Mouse (Mus musculus) megakaryocyte-erythroid progenitor cell, adult 5-6 weeks (primary cell): Measurements from ENCODE around the gene Gm48551. TPM values are rescaled to one million over a fixed set of nuclear protein-coding genes. Genes with fewer than 3 reads are reported as not detected.

Experiments
- ATAC-seq: replicated peaks from 2 replicates; pipeline ENCODE4 v1.8.0; 2016; ENCODE audit warnings: mild to moderate bottlenecking, inconsistent platforms; ENCODE audit not compliant: severe bottlenecking, poor library complexity, low FRiP score, low TSS enrichment
- total RNA-seq, 2 experiments: library from RNA; stranded (forward) in 1 of 2; stranded (reverse) in 1 of 2; fragments of 200-1000, 215-1000 nt in 1 of 2; fragments of >200 nt in 1 of 2; fragmentation: Nextera tagmentation in 1 of 2; gene quantifications; 2 replicates each; pipeline ENCODE4 v1.2.3; 2014 to 2017

Gene Gm48551
- total RNA-seq, 2 experiments from 2014 or later: 2.6 to 6.3 TPM

DNA sequence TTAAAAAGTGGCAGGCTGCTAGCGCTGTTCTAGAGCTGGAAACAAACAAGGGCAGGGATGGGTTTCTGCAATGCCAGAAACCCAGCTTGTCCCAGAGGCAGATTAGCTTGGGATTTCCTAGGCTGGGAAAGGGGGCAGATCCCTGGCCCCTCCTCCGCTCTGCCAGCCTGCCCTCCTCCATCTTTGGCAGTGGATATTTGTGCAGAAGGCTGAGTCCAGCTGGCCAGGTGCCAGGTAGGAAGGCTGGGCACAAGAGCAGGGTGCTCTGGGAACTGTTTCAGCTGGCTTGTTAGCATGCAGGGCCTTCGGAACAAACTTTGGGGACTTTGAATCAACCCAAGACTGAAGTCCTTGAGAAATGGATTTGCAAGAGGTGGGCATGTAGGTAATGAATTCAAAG lies 51.2 kb downstream of the Gm48551 start:
- ATAC-seq: no peak

DNA sequence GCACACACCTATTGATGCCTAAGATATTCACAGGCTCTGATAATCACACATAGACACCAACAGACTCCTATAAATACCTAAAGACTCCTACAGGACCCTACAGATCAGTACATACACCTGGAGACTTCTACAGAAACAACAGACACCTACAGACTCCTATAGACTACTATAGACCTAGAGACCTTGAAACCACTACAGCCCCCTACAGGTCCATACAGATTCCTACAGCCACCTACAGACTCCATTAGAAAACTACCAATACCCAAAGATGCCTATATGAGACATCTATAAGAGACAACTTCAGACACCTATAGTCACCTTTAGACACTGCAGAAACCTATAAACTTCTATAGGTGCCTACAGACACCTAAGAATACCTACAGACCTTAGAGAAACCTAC lies 56.8 kb downstream of the Gm48551 start:
- ATAC-seq: peak; percentile 87

Other genes with a start within 250 kb of the Gm48551 start
Only the 30 nearest of the 35 such genes appear.
- 14.8 and 15.2 TPM in 2 replicates for gene Pias4, start 216.5 kb upstream of the Gm48551 start, total RNA-seq (2014; fragmentation: Nextera tagmentation)
- gene Pias4, start 216.5 kb upstream of the Gm48551 start, total RNA-seq (2017): 5.4 and 20.8 TPM in 2 replicates
- gene Eef2, start 207.8 kb upstream of the Gm48551 start, total RNA-seq (2014; fragmentation: Nextera tagmentation): 1,282 and 1,455 TPM in 2 replicates
- gene Eef2, start 207.8 kb upstream of the Gm48551 start, total RNA-seq (2017): 1,743 and 1,799 TPM in 2 replicates
- 27.7 and 51.7 TPM in 2 replicates for gene Dapk3, start 201.5 kb upstream of the Gm48551 start, total RNA-seq (2014; fragmentation: Nextera tagmentation)
- 16.2 and 30.9 TPM in 2 replicates for gene Dapk3, start 201.5 kb upstream of the Gm48551 start, total RNA-seq (2017)
- not detected in 2 replicates for gene 4930442H23Rik, start 200.6 kb upstream of the Gm48551 start, total RNA-seq (2014; fragmentation: Nextera tagmentation)
- not detected in 2 replicates for gene 4930442H23Rik, start 200.6 kb upstream of the Gm48551 start, total RNA-seq (2017)
- not detected in 2 replicates for gene Nmrk2, start 182.4 kb upstream of the Gm48551 start, total RNA-seq (2014; fragmentation: Nextera tagmentation)
- not detected in 2 replicates for gene Nmrk2, start 182.4 kb upstream of the Gm48551 start, total RNA-seq (2017)
- not detected in 2 replicates for gene Atcay, start 153.6 kb upstream of the Gm48551 start, total RNA-seq (2014; fragmentation: Nextera tagmentation)
- gene Atcay, start 153.6 kb upstream of the Gm48551 start, total RNA-seq (2017): not detected in 2 replicates
- 1.1 and 3.5 TPM in 2 replicates for gene Zfr2, start 151.3 kb upstream of the Gm48551 start, total RNA-seq (2014; fragmentation: Nextera tagmentation)
- gene Zfr2, start 151.3 kb upstream of the Gm48551 start, total RNA-seq (2017): 0.46 TPM in 1 of 2 replicates, not detected in the other
- gene Matk, start 131.5 kb upstream of the Gm48551 start, total RNA-seq (2014; fragmentation: Nextera tagmentation): 2.9 and 9.8 TPM in 2 replicates
- 5.5 and 5.6 TPM in 2 replicates for gene Matk, start 131.5 kb upstream of the Gm48551 start, total RNA-seq (2017)
- gene Mrpl54, start 117.5 kb upstream of the Gm48551 start, total RNA-seq (2014; fragmentation: Nextera tagmentation): 130 and 158 TPM in 2 replicates
- 157 and 212 TPM in 2 replicates for gene Mrpl54, start 117.5 kb upstream of the Gm48551 start, total RNA-seq (2017)
- gene Apba3, start 117.5 kb upstream of the Gm48551 start, total RNA-seq (2014; fragmentation: Nextera tagmentation): 28.9 and 32.6 TPM in 2 replicates
- gene Apba3, start 117.5 kb upstream of the Gm48551 start, total RNA-seq (2017): 2.6 and 16.7 TPM in 2 replicates
- gene Tjp3, start 92.9 kb upstream of the Gm48551 start, total RNA-seq (2014; fragmentation: Nextera tagmentation): 0.81 and 7.3 TPM in 2 replicates
- gene Tjp3, start 92.9 kb upstream of the Gm48551 start, total RNA-seq (2017): 1.3 and 2.5 TPM in 2 replicates
- gene Pip5k1c, start 91.5 kb upstream of the Gm48551 start, total RNA-seq (2014; fragmentation: Nextera tagmentation): 40.4 and 51.0 TPM in 2 replicates
- gene Pip5k1c, start 91.5 kb upstream of the Gm48551 start, total RNA-seq (2017): 17.3 and 26.2 TPM in 2 replicates
- gene Cactin, start 63.4 kb upstream of the Gm48551 start, total RNA-seq (2014; fragmentation: Nextera tagmentation): 26.4 and 46.2 TPM in 2 replicates
- 30.4 and 33.4 TPM in 2 replicates for gene Cactin, start 63.4 kb upstream of the Gm48551 start, total RNA-seq (2017)
- gene Tbxa2r, start 55.7 kb upstream of the Gm48551 start, total RNA-seq (2014; fragmentation: Nextera tagmentation): 0.66 and 2.3 TPM in 2 replicates
- 0.52 TPM in 1 of 2 replicates, not detected in the other for gene Tbxa2r, start 55.7 kb upstream of the Gm48551 start, total RNA-seq (2017)
- gene Gipc3, start 41.2 kb upstream of the Gm48551 start, total RNA-seq (2014; fragmentation: Nextera tagmentation): not detected in 2 replicates
- not detected in 2 replicates for gene Gipc3, start 41.2 kb upstream of the Gm48551 start, total RNA-seq (2017)
- 25.7 and 37.6 TPM in 2 replicates for gene Hmg20b, start 34.0 kb upstream of the Gm48551 start, total RNA-seq (2014; fragmentation: Nextera tagmentation)
- gene Hmg20b, start 34.0 kb upstream of the Gm48551 start, total RNA-seq (2017): 44.2 and 61.1 TPM in 2 replicates
- 15.7 and 16.4 TPM in 2 replicates for gene Mfsd12, start 27.0 kb upstream of the Gm48551 start, total RNA-seq (2014; fragmentation: Nextera tagmentation)
- gene Mfsd12, start 27.0 kb upstream of the Gm48551 start, total RNA-seq (2017): 13.9 and 14.1 TPM in 2 replicates
- gene 4930404N11Rik, start 18.6 kb upstream of the Gm48551 start, total RNA-seq (2014; fragmentation: Nextera tagmentation): 0.70 TPM in 1 of 2 replicates, not detected in the other
- 1.9 TPM in 1 of 2 replicates, not detected in the other for gene 4930404N11Rik, start 18.6 kb upstream of the Gm48551 start, total RNA-seq (2017)
- 28.5 and 50.0 TPM in 2 replicates for gene Fzr1, start 6.0 kb upstream of the Gm48551 start, total RNA-seq (2014; fragmentation: Nextera tagmentation)
- gene Fzr1, start 6.0 kb upstream of the Gm48551 start, total RNA-seq (2017): 12.2 and 14.9 TPM in 2 replicates
- 12.3 and 31.4 TPM in 2 replicates for gene Dohh, start within 50 bp of the Gm48551 start, total RNA-seq (2014; fragmentation: Nextera tagmentation)
- 31.2 and 37.8 TPM in 2 replicates for gene Dohh, start within 50 bp of the Gm48551 start, total RNA-seq (2017)
- gene Gm48552, start 4.5 kb downstream of the Gm48551 start, total RNA-seq (2014; fragmentation: Nextera tagmentation): 4.0 TPM in 1 of 2 replicates, not detected in the other
- not detected in 2 replicates for gene Gm48552, start 4.5 kb downstream of the Gm48551 start, total RNA-seq (2017)
- 7.7 and 12.8 TPM in 2 replicates for gene Smim24, start 8.6 kb downstream of the Gm48551 start, total RNA-seq (2014; fragmentation: Nextera tagmentation)
- gene Smim24, start 8.6 kb downstream of the Gm48551 start, total RNA-seq (2017): 7.4 and 7.5 TPM in 2 replicates
- gene Nfic, start 71.2 kb downstream of the Gm48551 start, total RNA-seq (2014; fragmentation: Nextera tagmentation): 10.6 and 15.9 TPM in 2 replicates
- gene Nfic, start 71.2 kb downstream of the Gm48551 start, total RNA-seq (2017): 3.0 and 3.4 TPM in 2 replicates
- gene Celf5, start 98.2 kb downstream of the Gm48551 start, total RNA-seq (2014; fragmentation: Nextera tagmentation): 0.32 TPM in 1 of 2 replicates, not detected in the other
- gene Celf5, start 98.2 kb downstream of the Gm48551 start, total RNA-seq (2017): 0.38 TPM in 1 of 2 replicates, not detected in the other
- 91.4 and 117 TPM in 2 replicates for gene Ncln, start 111.9 kb downstream of the Gm48551 start, total RNA-seq (2014; fragmentation: Nextera tagmentation)
- gene Ncln, start 111.9 kb downstream of the Gm48551 start, total RNA-seq (2017): 42.4 and 71.2 TPM in 2 replicates
- 19.0 and 22.2 TPM in 2 replicates for gene S1pr4, start 115.7 kb downstream of the Gm48551 start, total RNA-seq (2014; fragmentation: Nextera tagmentation)
- gene S1pr4, start 115.7 kb downstream of the Gm48551 start, total RNA-seq (2017): 17.2 and 18.9 TPM in 2 replicates
- 41.4 and 48.1 TPM in 2 replicates for gene Gna15, start 139.8 kb downstream of the Gm48551 start, total RNA-seq (2014; fragmentation: Nextera tagmentation)
- 42.6 and 45.2 TPM in 2 replicates for gene Gna15, start 139.8 kb downstream of the Gm48551 start, total RNA-seq (2017)
- 13.7 and 22.4 TPM in 2 replicates for gene Gna11, start 160.7 kb downstream of the Gm48551 start, total RNA-seq (2014; fragmentation: Nextera tagmentation)
- gene Gna11, start 160.7 kb downstream of the Gm48551 start, total RNA-seq (2017): 16.0 and 57.4 TPM in 2 replicates
- 185 and 209 TPM in 2 replicates for gene Aes, start 175.0 kb downstream of the Gm48551 start, total RNA-seq (2014; fragmentation: Nextera tagmentation)
- 162 and 206 TPM in 2 replicates for gene Aes, start 175.0 kb downstream of the Gm48551 start, total RNA-seq (2017)
- gene Tle2, start 190.1 kb downstream of the Gm48551 start, total RNA-seq (2014; fragmentation: Nextera tagmentation): 4.2 and 5.9 TPM in 2 replicates
- gene Tle2, start 190.1 kb downstream of the Gm48551 start, total RNA-seq (2017): 0.33 and 0.69 TPM in 2 replicates